9 mouse cellular contexts compared by ENCODE assay signal in genomic region chr7:25277998-25278340, GRCm38 (mm10). TPM values are rescaled to one million over a fixed set of nuclear protein-coding genes. Genes with fewer than 3 reads are reported as not detected.
DNase-seq lines count a peak whose midpoint lies in the region; ATAC-seq and TF ChIP-seq lines count a peak whose summit lies in the region.
"Had no signal": no experiment of that assay in that cellular context is flagged by ENCODE, and none has a peak within 500 bp of the region (broad histone marks: within the 10 kb centered on the region; RNA-seq: fewer than 3 reads in every experiment).

No protein-coding gene starts in this region.

- TF ChIP-seq POLR2A in heart, adult 2 months (IDR thresholded peaks at IDR 0.05; ENCODE audit: insufficient read depth, low read depth, low read length): no peak

- peak overlapping the region; percentile 47 for H3K9ac ChIP-seq in heart, adult 2 months (ENCODE audit: low read depth, low read length)
- peak overlapping the region; percentile 86 for H3K9ac ChIP-seq in liver, embryonic 14.5 days (replicated peaks)

- TF ChIP-seq EP300 in heart, adult 2 months (IDR thresholded peaks at IDR 0.05; ENCODE audit: insufficient read depth, low read depth, low read length): no peak
- TF ChIP-seq EP300 in liver, embryonic 14.5 days (IDR thresholded peaks at IDR 0.05; ENCODE audit: low read depth): no peak; the same call in 1 of the 2 replicates

- H3K4me3 ChIP-seq in heart, adult 2 months: peak overlapping the region; percentile 91
- peak overlapping the region in 1 of 2 experiments; percentile 75; a peak in 3 of 4 replicates for H3K4me3 ChIP-seq in liver, embryonic 14.5 days (ENCODE audit: insufficient read depth in 1 of 2, low read depth in 2 of 2, low read length in 2 of 2)

- peak overlapping the region; percentile 97 for H3K27ac ChIP-seq in heart, adult 2 months
- peak overlapping the region; percentile 93 for H3K27ac ChIP-seq in liver, embryonic 14.5 days

- H3K36me3 ChIP-seq in heart, adult 2 months (ENCODE audit: control insufficient read depth, insufficient read depth, low read length): peaks cover 3% of the 10 kb centered on the region
- peaks cover 2% of the 10 kb centered on the region; the same call in 1 of the 2 replicates for H3K36me3 ChIP-seq in liver, embryonic 14.5 days (replicated peaks; ENCODE audit: control insufficient read depth, insufficient read depth, low read depth)

- ATAC-seq in liver, embryonic 14.5 days (ENCODE audit: insufficient read depth): no peak

- peak overlapping the region; percentile 99 for H3K4me2 ChIP-seq in liver, embryonic 14.5 days (ENCODE audit: low read depth)

- peaks cover 24% of the 10 kb centered on the region for H3K4me1 ChIP-seq in heart, adult 2 months (ENCODE audit: control insufficient read depth, insufficient read depth, low read length)
- peaks cover 63 to 70% of the 10 kb centered on the region in 2 experiments for H3K4me1 ChIP-seq in liver, embryonic 14.5 days (replicated peaks; ENCODE audit: control insufficient read depth in 2 of 2, insufficient read depth in 2 of 2, low read length in 1 of 2)

- 2% methylated on average over 4 of the region's 4 CpGs for WGBS in heart, adult 2 months
- WGBS in liver, embryonic 14.5 days (ENCODE audit: insufficient replicate concordance): 12% methylated on average over 4 of the region's 4 CpGs

- DNase-seq in heart, adult 2 months: no peak
- no peak for DNase-seq in heart, postnatal 36 days
- peak; percentile 75 for DNase-seq in thymus, postnatal 0 days (ENCODE audit: low spot score)
- no peak for DNase-seq in thymus, postnatal 36 days
- DNase-seq in liver, embryonic 14.5 days (ENCODE audit: low read depth in 3 of 3, low spot score in 3 of 3): no peak
- no peak for DNase-seq in adipocyte (ENCODE audit: low spot score)
- DNase-seq in frontal cortex, postnatal 10 days (ENCODE audit: low spot score in 2 of 2): no peak
- DNase-seq in ovary, postnatal 10 days (ENCODE audit: low spot score): no peak

- intact Hi-C loops in heart, adult 2 months (cut with DNase I): loop anchor here (1.0 kb wide), 2 partner anchors 28 to 37 kb away; partner anchors contain the start of gene Erf
- intact Hi-C loops in heart, postnatal 36 days (cut with DNase I): loop anchor here (1.0 kb wide), 2 partner anchors 27 to 37 kb away; no protein-coding TSS in a partner anchor

- no peaks in the 10 kb centered on the region for H3K27me3 ChIP-seq in heart, adult 2 months (ENCODE audit: control insufficient read depth, insufficient read depth, low read length)
- H3K27me3 ChIP-seq in liver, embryonic 14.5 days (ENCODE audit: control insufficient read depth, insufficient read depth, low read length): no peaks in the 10 kb centered on the region

- TF ChIP-seq CTCF in heart, adult 2 months (IDR thresholded peaks at IDR 0.05): no peak
- no peak for TF ChIP-seq CTCF in liver, embryonic 14.5 days (IDR thresholded peaks at IDR 0.05; ENCODE audit: low read depth)

- H3K79me2 ChIP-seq in heart, adult 2 months (replicated peaks; ENCODE audit: control insufficient read depth, insufficient read depth, low read length): peaks cover 7% of the 10 kb centered on the region

- no peaks in the 10 kb centered on the region for H3K9me3 ChIP-seq in liver, embryonic 14.5 days (ENCODE audit: control insufficient read depth, low read length)

RNA-seq across cellular contexts. Expression of gene Cic, which starts 10.5 kb away (rescaled TPM):
- total RNA-seq in heart, adult 2 months (2021): 10 to 100 TPM; 62.8 to 62.9 TPM
- 37.7 and 41.6 TPM in 2 replicates for polyA plus RNA-seq in heart, adult 2 months (2012; rRNA removed)
- 10 to 100 TPM; 63.7 to 68.7 TPM for total RNA-seq in heart, postnatal 36 days (2021)
- 28.4 and 37.2 TPM in 2 replicates for polyA plus RNA-seq in thymus, postnatal 0 days (2015; fragmentation: Nextera tagmentation; extraction: Ambion mirVana)
- polyA plus RNA-seq in liver, embryonic 14.5 days (2012; rRNA removed): 14.0 and 14.8 TPM in 2 replicates
- polyA plus RNA-seq in liver, embryonic 14.5 days (2014; fragmentation: Nextera tagmentation; extraction: Ambion mirVana): 9.7 and 12.3 TPM in 2 replicates

RNA-seq across cellular contexts. Expression of gene Pafah1b3, which starts 19.8 kb away (rescaled TPM):
- 1 to 10 TPM; 2.4 to 3.1 TPM for total RNA-seq in heart, adult 2 months (2021)
- 6.6 and 9.3 TPM in 2 replicates for polyA plus RNA-seq in heart, adult 2 months (2012; rRNA removed)
- 1 to 10 TPM; 3.7 to 5.1 TPM for total RNA-seq in heart, postnatal 36 days (2021)
- polyA plus RNA-seq in thymus, postnatal 0 days (2015; fragmentation: Nextera tagmentation; extraction: Ambion mirVana): 142 TPM in 2 replicates
- polyA plus RNA-seq in liver, embryonic 14.5 days (2012; rRNA removed): 26.2 and 29.4 TPM in 2 replicates
- polyA plus RNA-seq in liver, embryonic 14.5 days (2014; fragmentation: Nextera tagmentation; extraction: Ambion mirVana): 24.3 and 29.8 TPM in 2 replicates

RNA-seq across cellular contexts. Expression of gene Prr19, which starts 23.2 kb away (rescaled TPM):
- total RNA-seq in heart, adult 2 months (2021): not detected
- not detected in 2 replicates for polyA plus RNA-seq in heart, adult 2 months (2012; rRNA removed)
- not detected for total RNA-seq in heart, postnatal 36 days (2021)
- 0.22 and 0.23 TPM in 2 replicates for polyA plus RNA-seq in thymus, postnatal 0 days (2015; fragmentation: Nextera tagmentation; extraction: Ambion mirVana)
- polyA plus RNA-seq in liver, embryonic 14.5 days (2012; rRNA removed): 0.03 and 0.04 TPM in 2 replicates
- polyA plus RNA-seq in liver, embryonic 14.5 days (2014; fragmentation: Nextera tagmentation; extraction: Ambion mirVana): not detected in 2 replicates
- total RNA-seq: layer of hippocampus, postnatal 14 days had no signal

RNA-seq across cellular contexts. Expression of gene Erf, which starts 27.4 kb away (rescaled TPM):
- 10 to 100 TPM; 16.5 to 21.2 TPM for total RNA-seq in heart, adult 2 months (2021)
- polyA plus RNA-seq in heart, adult 2 months (2012; rRNA removed): 11.9 and 17.1 TPM in 2 replicates
- 10 to 100 TPM; 22.3 to 26.2 TPM for total RNA-seq in heart, postnatal 36 days (2021)
- 4.5 and 6.4 TPM in 2 replicates for polyA plus RNA-seq in thymus, postnatal 0 days (2015; fragmentation: Nextera tagmentation; extraction: Ambion mirVana)
- polyA plus RNA-seq in liver, embryonic 14.5 days (2012; rRNA removed): 8.5 and 9.8 TPM in 2 replicates
- polyA plus RNA-seq in liver, embryonic 14.5 days (2014; fragmentation: Nextera tagmentation; extraction: Ambion mirVana): 5.1 and 5.3 TPM in 2 replicates

RNA-seq across cellular contexts. Expression of gene Tmem145, which starts 27.9 kb away (rescaled TPM):
- total RNA-seq in heart, adult 2 months (2021): not detected
- 0.06 TPM in 1 of 2 replicates, not detected in the other for polyA plus RNA-seq in heart, adult 2 months (2012; rRNA removed)
- not detected for total RNA-seq in heart, postnatal 36 days (2021)
- polyA plus RNA-seq in thymus, postnatal 0 days (2015; fragmentation: Nextera tagmentation; extraction: Ambion mirVana): not detected in 2 replicates
- 0.23 TPM in 1 of 2 replicates, not detected in the other for polyA plus RNA-seq in liver, embryonic 14.5 days (2012; rRNA removed)
- not detected in 2 replicates for polyA plus RNA-seq in liver, embryonic 14.5 days (2014; fragmentation: Nextera tagmentation; extraction: Ambion mirVana)
